Mouse (Mus musculus): ENCODE results near the gene Duox1. TPM values are rescaled to one million over a fixed set of nuclear protein-coding genes. Genes with fewer than 3 reads are reported as not detected.
"Not testable (repeated sequence)": the region's sequence is repeated elsewhere in the genome, so short reads cannot be mapped to it uniquely, and the experiment has no call there.

The Duox1 gene
- polyA plus RNA-seq, 1 experiment from 2014 or later = 0.15 TPM

DNA sequence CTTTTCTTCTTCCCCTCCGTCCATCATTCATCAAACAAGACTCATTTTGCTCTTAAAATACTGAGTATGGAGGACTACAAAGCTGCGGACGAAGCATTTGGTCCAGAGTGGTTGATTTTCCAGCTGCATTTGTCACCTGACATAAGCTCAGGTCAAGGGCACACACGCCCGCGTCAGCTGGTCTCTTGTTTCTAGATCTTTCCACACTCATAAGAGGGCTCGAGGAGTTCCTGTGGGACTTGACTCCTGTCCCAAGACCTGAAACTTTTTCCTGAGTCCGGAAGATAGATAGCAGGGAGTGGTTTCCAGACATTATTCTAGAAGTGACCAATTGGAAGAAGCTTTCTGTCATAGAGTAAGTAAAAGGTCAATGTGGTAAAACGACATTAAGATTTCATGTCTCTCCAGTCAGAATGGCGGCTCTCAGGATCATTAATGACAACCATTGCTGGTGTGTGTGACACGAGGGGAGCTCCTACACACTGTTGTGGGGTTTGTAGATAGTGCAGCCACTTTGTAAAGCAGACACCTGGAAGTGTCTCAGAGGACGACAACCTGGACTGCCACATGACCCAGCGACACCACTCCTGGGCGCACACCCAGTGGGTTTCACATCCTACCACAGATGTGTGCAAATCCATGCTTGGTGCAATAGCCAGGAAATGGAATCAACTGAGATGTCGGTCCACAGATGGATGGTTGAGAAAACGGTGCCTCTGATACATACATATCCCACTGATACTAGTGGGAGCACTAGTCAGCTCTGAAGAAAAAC, 66.0 kb downstream of the Duox1 start:
- Histone ChIP-seq H3K36me3 (no peaks in the 10 kb centered on the region), H3K9me3 (no peaks in the 10 kb centered on the region), H3K4me3 (replicated peaks) (no peak overlapping the region), H3K27ac (no peak overlapping the region), H3K27me3 (no peaks in the 10 kb centered on the region), H3K9ac (replicated peaks) (no peak overlapping the region), H3K4me2 (replicated peaks) (no peak overlapping the region), H3K4me1 (replicated peaks) (0 out of 2 replicates have a peak, but pooled peaks cover 4% of the 10 kb centered on the region)
- 80% methylated on average over 16 of the region's 16 CpGs for WGBS
- no peak for ATAC-seq

DNA sequence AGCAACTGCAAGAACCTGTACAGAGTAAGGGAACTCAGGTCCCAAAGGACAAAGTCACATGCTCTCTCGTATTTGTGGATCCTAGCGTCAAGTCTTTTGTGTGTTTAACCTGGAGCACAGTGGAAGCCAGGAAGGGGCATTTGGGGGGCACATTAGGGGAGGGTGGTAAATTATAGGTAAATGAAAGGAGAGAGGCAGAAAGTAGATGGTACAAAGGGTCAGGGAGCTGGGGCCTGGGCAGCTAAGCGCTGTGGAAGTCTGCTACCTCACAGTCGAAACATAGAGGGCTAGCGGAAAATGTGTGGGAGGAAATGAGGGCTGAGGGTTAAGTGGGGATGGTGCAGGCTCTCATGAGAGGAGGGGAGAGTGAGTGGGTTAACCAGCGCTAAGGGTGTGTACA, 66.6 kb downstream of the Duox1 start:
- Histone ChIP-seq H3K4me2 (replicated peaks) (no peak overlapping the region), H3K4me1 (replicated peaks) (0 out of 2 replicates have a peak, but pooled peaks cover 4% of the 10 kb centered on the region), H3K27me3 (no peaks in the 10 kb centered on the region), H3K27ac (no peak overlapping the region), H3K9ac (replicated peaks) (no peak overlapping the region), H3K4me3 (replicated peaks) (no peak overlapping the region), H3K9me3 (no peaks in the 10 kb centered on the region), H3K36me3 (no peaks in the 10 kb centered on the region)
- no peak for ATAC-seq
- 88% methylated on average over 6 of the region's 6 CpGs for WGBS

DNA sequence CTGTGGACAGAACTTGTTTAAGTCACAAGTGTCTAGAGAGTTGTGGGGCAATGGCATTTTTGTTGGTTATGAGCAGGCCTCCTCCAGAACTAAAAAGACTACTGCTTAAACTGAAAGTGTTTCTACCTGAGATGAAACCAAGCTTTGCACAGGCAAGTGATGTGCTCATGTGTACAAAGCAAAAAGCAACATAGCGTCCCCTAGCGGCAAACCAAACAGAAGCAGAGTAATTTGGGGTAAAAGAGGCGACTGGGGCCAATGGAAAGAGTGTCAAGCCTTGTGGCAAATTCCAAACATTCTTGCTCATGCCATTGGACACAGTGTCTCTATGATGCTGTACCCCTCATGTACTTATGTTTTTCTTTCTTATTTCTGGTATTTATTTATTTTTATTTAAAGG, 69.6 kb downstream of the Duox1 start:
- Histone ChIP-seq H3K27me3 (no peaks in the 10 kb centered on the region), H3K9ac (replicated peaks) (no peak overlapping the region), H3K4me1 (replicated peaks) (0 out of 2 replicates have a peak, but pooled peaks cover 4% of the 10 kb centered on the region), H3K4me2 (replicated peaks) (no peak overlapping the region), H3K27ac (no peak overlapping the region), H3K9me3 (no peaks in the 10 kb centered on the region), H3K4me3 (replicated peaks) (no peak overlapping the region), H3K36me3 (no peaks in the 10 kb centered on the region)
- 40% methylated on average over 3 of the region's 3 CpGs for WGBS
- ATAC-seq = no peak

DNA sequence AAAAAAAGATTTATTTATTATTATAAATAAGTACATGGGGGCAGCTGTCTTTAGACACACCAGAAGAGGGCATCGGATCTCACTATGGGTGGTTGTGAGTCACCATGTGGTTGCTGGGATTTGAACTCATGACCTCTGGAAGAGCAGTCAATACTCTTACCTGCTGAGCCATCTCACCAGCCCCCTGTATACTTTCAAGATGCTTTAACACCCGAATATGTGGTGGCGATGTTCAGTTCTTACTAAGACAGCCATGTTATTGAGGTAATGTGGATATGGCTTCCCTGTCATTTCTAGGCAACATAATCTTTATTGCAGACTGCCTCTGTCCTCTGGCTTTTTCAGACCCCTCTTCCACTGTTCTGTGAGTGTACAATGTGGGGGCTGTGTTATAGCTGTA, 71.7 kb downstream of the Duox1 start:
- H3K27me3 ChIP-seq; H3K9ac ChIP-seq (replicated peaks); H3K4me2 ChIP-seq (replicated peaks); H3K4me1 ChIP-seq (replicated peaks); H3K36me3 ChIP-seq; H3K27ac ChIP-seq; H3K4me3 ChIP-seq (replicated peaks); ATAC-seq; H3K9me3 ChIP-seq: not testable (repeated sequence)
- 92% methylated on average over 3 of the region's 3 CpGs for WGBS

DNA sequence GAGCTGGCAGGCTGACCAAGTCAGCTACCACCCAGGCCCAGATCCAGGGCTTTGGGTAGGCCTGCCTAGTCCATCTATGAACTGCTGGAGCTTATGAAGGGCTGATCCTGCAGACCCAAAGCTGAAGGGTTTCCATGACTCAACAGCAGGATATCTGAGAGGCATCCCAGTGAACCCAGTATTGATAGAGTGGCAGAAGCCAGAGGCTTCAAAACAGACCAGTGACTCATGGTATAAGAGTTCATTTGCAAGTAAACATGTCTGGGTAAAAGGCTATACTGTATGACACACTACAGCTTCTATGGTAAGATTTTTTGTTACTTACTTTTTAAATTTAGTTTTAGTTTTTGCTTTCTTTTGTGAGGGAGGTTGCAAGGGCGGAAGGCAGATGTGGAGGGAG, 80.7 kb downstream of the Duox1 start:
- Histone ChIP-seq H3K4me3 (replicated peaks) (no peak overlapping the region), H3K4me1 (replicated peaks) (no peaks in the 10 kb centered on the region), H3K4me2 (replicated peaks) (no peak overlapping the region), H3K9me3 (no peaks in the 10 kb centered on the region), H3K36me3 (no peaks in the 10 kb centered on the region), H3K27ac (no peak overlapping the region), H3K9ac (replicated peaks) (no peak overlapping the region), H3K27me3 (no peaks in the 10 kb centered on the region)
- 97% methylated on average over 1 of the region's 1 CpGs for WGBS
- ATAC-seq = no peak

Other genes starting within 250 kb of the Duox1 start
- 9.7 and 11.2 TPM in 2 replicates for gene Spg11, start 197.3 kb upstream of the Duox1 start, polyA plus RNA-seq (2015; fragmentation: Nextera tagmentation; extraction: Ambion mirVana)
- 82.5 and 82.7 TPM in 2 replicates for gene B2m, start 168.0 kb upstream of the Duox1 start, polyA plus RNA-seq (2015; fragmentation: Nextera tagmentation; extraction: Ambion mirVana)
- not detected in 2 replicates for gene Trim69, start 155.0 kb upstream of the Duox1 start, polyA plus RNA-seq (2015; fragmentation: Nextera tagmentation; extraction: Ambion mirVana)
- not detected in 2 replicates for gene Patl2, start 129.5 kb upstream of the Duox1 start, polyA plus RNA-seq (2015; fragmentation: Nextera tagmentation; extraction: Ambion mirVana)
- not detected in 2 replicates for gene Terb2, start 129.4 kb upstream of the Duox1 start, polyA plus RNA-seq (2015; fragmentation: Nextera tagmentation; extraction: Ambion mirVana)
- 18.2 and 20.0 TPM in 2 replicates for gene Sord, start 80.9 kb upstream of the Duox1 start, polyA plus RNA-seq (2015; fragmentation: Nextera tagmentation; extraction: Ambion mirVana)
- gene Duox2, start 17.2 kb upstream of the Duox1 start, polyA plus RNA-seq (2015; fragmentation: Nextera tagmentation; extraction: Ambion mirVana) = 0.04 TPM in 1 of 2 replicates, not detected in the other
- gene Duoxa2, start 16.8 kb upstream of the Duox1 start, polyA plus RNA-seq (2015; fragmentation: Nextera tagmentation; extraction: Ambion mirVana) = not detected in 2 replicates
- gene Duoxa1, start 1.9 kb upstream of the Duox1 start, polyA plus RNA-seq (2015; fragmentation: Nextera tagmentation; extraction: Ambion mirVana) = 0.20 and 0.39 TPM in 2 replicates
- gene Shf, start 53.5 kb downstream of the Duox1 start, polyA plus RNA-seq (2015; fragmentation: Nextera tagmentation; extraction: Ambion mirVana) = 7.1 and 10.2 TPM in 2 replicates
- 0.09 TPM in 1 of 2 replicates, not detected in the other for gene Slc28a2, start 110.8 kb downstream of the Duox1 start, polyA plus RNA-seq (2015; fragmentation: Nextera tagmentation; extraction: Ambion mirVana)
- gene Gm14085, start 169.3 kb downstream of the Duox1 start, polyA plus RNA-seq (2015; fragmentation: Nextera tagmentation; extraction: Ambion mirVana) = not detected in 2 replicates

Measured in midbrain, embryonic 13.5 days (tissue).